Mouse (Mus musculus) heart, adult 2 months (tissue): ENCODE results near the gene Iqsec3. TPM values are rescaled to one million over a fixed set of nuclear protein-coding genes. Genes with fewer than 3 reads are reported as not detected.

Experiments
- DNase-seq, 2 experiments: peaks; one replicate each; pipeline ENCODE4 v3.0.0; 2021
- H3K27ac ChIP-seq: fragments of 200-600 bp; 2 replicates; pipeline ENCODE4 v1.8.1; 2022
- H3K27me3 ChIP-seq: fragments of 200-500 bp; 2 replicates; pipeline ENCODE4 v1.6.1; 2012; ENCODE audit warnings: mild to moderate bottlenecking, low read length, inconsistent platforms, mixed read lengths; ENCODE audit not compliant: control insufficient read depth, insufficient read depth
- H3K36me3 ChIP-seq: fragments of 200-500 bp; 2 replicates; pipeline ENCODE4 v1.6.1; 2012; ENCODE audit warnings: low read length, inconsistent platforms; ENCODE audit not compliant: control insufficient read depth, insufficient read depth
- H3K4me1 ChIP-seq: fragments of 200-500 bp; 2 replicates; pipeline ENCODE4 v1.6.1; 2011; ENCODE audit warnings: low read length; ENCODE audit not compliant: control insufficient read depth, insufficient read depth
- H3K4me3 ChIP-seq: fragments of 200-600 bp; 2 replicates; pipeline ENCODE4 v1.8.1; 2022
- H3K79me2 ChIP-seq: fragments of 200-500 bp; replicated peaks from 2 replicates; pipeline ENCODE4 v1.6.1; 2012; ENCODE audit warnings: mild to moderate bottlenecking, inconsistent platforms, low read length, moderate library complexity, mixed read lengths; ENCODE audit not compliant: control insufficient read depth, insufficient read depth
- H3K9ac ChIP-seq: fragments of 200-500 bp; 2 replicates; pipeline ENCODE4 v1.6.1; 2012; ENCODE audit warnings: low read depth, mild to moderate bottlenecking, control low read depth, inconsistent platforms, low read length, mixed read lengths
- CTCF ChIP-seq: fragments of 200-600 bp; IDR thresholded peaks from 2 replicates; pipeline ENCODE4 v1.8.1; 2022; ENCODE audit warnings: antibody characterized with exemption, mild to moderate bottlenecking, moderate library complexity
- EP300 ChIP-seq: fragments of 200-500 bp; IDR thresholded peaks from 2 replicates; pipeline ENCODE4 v1.6.1; 2011; ENCODE audit warnings: low read depth, low read length, control low read depth; ENCODE audit not compliant: insufficient read depth
- POLR2A ChIP-seq: fragments of 200-500 bp; IDR thresholded peaks from 2 replicates; pipeline ENCODE4 v1.6.1; 2011; ENCODE audit warnings: mild to moderate bottlenecking, low read depth, low read length, control low read depth; ENCODE audit not compliant: insufficient read depth
- WGBS: fragments of 180-500 bp; shearing (Covaris S2); methylation state at CpG from one replicate; pipeline ENCODE4 v1.1.7; 2018; 5-methylcytosine and 5-hydroxymethylcytosine counted together
- intact Hi-C: fragments of 180-260 bp; cut with DNase I; formaldehyde crosslinking; loops from one replicate; pipeline ENCODE4 v1.15.1; 2025
- polyA plus RNA-seq: library from polyadenylated mRNA; depleted of rRNA; stranded (reverse); fragments of >200 nt; gene quantifications from 2 replicates; pipeline ENCODE4 v1.2.3, GENCODE M21; 2012
- total RNA-seq, 2 experiments: library from RNA; stranded (reverse); gene quantifications; 2 replicates each; pipeline ENCODE4 v1.2.3; 2021

Iqsec3 gene
- total and polyA plus RNA-seq, 3 experiments = 0.47 to 0.50 (median 0.48) TPM

DNA sequence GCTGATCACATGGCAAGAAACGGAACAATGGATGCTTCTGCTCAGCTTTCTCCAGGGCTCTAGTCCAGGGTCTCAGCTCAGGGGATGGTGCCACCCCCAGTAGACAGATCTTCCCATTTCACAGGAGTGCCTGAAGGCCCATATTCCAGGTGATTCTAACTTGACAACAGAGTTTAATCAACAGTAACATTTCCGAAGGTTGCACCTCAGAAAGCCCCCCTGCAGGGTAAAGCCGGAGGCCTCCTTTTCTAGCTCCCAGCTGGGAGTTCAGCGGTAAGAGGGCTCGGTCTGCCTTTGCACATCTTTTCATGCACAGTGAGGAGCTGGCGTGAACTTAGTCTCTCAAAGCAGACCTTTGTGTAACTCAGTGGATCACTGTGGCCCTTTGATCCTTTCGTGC lies 22.1 kb upstream of the Iqsec3 start:
- H3K27me3 ChIP-seq = no peaks in the 10 kb centered on the region
- no peak overlapping the region for H3K9ac ChIP-seq
- WGBS = 54% methylated on average over 7 of the region's 7 CpGs
- H3K36me3 ChIP-seq = no peaks in the 10 kb centered on the region
- no peak overlapping the region for H3K4me3 ChIP-seq
- intact Hi-C loops = no loop called here
- no peaks in the 10 kb centered on the region for H3K79me2 ChIP-seq
- H3K27ac ChIP-seq = no peak overlapping the region
- H3K4me1 ChIP-seq = no peaks in the 10 kb centered on the region
- no peak for TF ChIP-seq POLR2A
- TF ChIP-seq CTCF = no peak
- TF ChIP-seq EP300 = no peak
- DNase-seq = no peak

DNA sequence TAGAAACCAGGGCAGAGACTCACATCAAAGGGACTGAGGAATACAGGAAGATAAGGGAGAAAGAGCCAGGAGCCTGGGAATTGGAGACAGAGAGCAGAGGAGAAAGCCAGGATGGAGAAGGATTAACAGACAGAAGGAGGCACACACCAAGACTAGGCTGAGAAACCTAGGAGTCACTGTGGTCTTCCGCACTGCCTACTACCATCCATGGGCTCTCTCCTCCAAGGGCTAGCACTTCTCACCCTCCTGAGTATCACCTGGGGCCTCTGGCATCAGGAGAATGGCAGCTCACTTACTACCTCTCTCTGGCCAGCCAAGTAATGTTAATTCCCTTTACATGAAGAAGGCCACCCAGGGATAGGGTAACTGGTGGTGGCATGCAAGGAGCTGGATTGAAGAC lies 21.5 kb upstream of the Iqsec3 start:
- no peak overlapping the region for H3K4me3 ChIP-seq
- no peaks in the 10 kb centered on the region for H3K36me3 ChIP-seq
- no peak overlapping the region for H3K9ac ChIP-seq
- WGBS = 84% methylated on average over 1 of the region's 1 CpGs
- no peak overlapping the region for H3K27ac ChIP-seq
- intact Hi-C loops = no loop called here
- H3K4me1 ChIP-seq = no peaks in the 10 kb centered on the region
- H3K79me2 ChIP-seq = no peaks in the 10 kb centered on the region
- no peak for TF ChIP-seq POLR2A
- TF ChIP-seq EP300 = no peak
- TF ChIP-seq CTCF = no peak
- no peaks in the 10 kb centered on the region for H3K27me3 ChIP-seq
- no peak for DNase-seq

DNA sequence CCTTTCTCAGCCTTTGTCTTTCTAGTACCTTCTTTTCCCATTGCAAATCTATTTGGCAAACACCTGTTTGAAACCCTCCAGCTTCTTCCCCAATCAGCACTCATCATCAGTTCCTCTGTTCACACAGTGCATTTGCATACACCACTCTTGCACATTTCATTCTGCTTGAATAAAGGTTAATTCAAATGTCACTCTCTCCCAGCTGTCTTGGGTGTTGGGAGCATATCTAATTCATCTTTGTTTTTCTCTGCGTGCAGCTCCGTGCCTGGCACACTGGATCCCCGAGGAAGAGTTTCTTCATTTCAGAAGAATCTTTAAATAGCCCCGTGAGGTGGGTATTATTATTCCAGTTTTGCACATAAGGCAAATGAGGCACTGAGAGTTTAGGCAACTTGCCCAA lies 20.8 kb upstream of the Iqsec3 start:
- no peaks in the 10 kb centered on the region for H3K79me2 ChIP-seq
- H3K36me3 ChIP-seq = no peaks in the 10 kb centered on the region
- intact Hi-C loops = no loop called here
- no peaks in the 10 kb centered on the region for H3K27me3 ChIP-seq
- no peaks in the 10 kb centered on the region for H3K4me1 ChIP-seq
- H3K27ac ChIP-seq = no peak overlapping the region
- WGBS = 64% methylated on average over 4 of the region's 4 CpGs
- H3K9ac ChIP-seq = no peak overlapping the region
- no peak for DNase-seq
- TF ChIP-seq EP300 (no peak), CTCF (no peak), POLR2A (no peak)
- no peak overlapping the region for H3K4me3 ChIP-seq

DNA sequence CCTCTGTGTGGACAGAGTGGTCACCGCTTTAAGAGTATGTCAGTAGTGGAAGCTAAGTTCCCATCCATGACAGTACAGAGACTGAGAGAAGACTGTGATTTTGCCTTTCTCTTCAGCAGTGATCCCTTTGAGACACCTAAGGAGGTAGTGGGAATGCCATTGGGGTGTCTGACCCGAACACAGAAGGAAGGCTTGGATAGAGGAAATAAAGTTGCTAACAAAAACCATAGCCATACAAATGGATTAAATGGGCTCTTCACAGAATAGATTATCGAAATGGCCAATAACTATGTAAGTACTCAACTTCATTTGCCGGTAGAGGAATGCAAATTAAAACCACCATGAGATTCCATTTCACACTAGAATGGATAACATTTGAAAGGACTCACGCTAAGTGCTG lies 17.9 kb upstream of the Iqsec3 start:
- H3K79me2 ChIP-seq = no peaks in the 10 kb centered on the region
- H3K4me1 ChIP-seq = no peaks in the 10 kb centered on the region
- H3K9ac ChIP-seq = no peak overlapping the region
- TF ChIP-seq POLR2A (no peak), EP300 (no peak), CTCF (no peak)
- no peaks in the 10 kb centered on the region for H3K27me3 ChIP-seq
- no peaks in the 10 kb centered on the region for H3K36me3 ChIP-seq
- WGBS = 80% methylated on average over 5 of the region's 5 CpGs
- no peak for DNase-seq
- intact Hi-C loops = no loop called here
- H3K27ac ChIP-seq = no peak overlapping the region
- no peak overlapping the region for H3K4me3 ChIP-seq

DNA sequence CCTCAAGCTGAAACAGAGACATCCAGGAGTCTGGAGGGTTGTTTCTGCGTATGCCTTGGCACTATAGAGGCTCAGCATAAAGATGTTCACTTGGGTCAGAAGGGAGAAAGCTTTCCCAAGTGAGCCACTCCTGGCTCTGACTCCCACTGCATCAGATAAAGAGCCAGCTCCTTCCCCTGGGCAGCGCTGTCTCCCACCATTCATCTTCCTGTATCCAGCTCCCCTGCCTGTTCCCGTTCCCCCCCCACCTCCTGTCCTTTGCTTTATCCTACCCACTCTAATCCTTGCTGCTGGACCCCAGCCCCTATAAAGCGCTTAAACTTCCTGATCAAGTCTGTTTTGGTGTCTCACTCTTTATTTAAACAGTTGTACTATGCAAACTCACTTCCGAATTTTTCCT lies 1.2 kb downstream of the Iqsec3 start:
- intact Hi-C loops = loop anchor here (5.0 kb wide), 1 partner anchor 135 kb away; no protein-coding TSS in a partner anchor
- no peak overlapping the region for H3K4me3 ChIP-seq
- no peaks in the 10 kb centered on the region for H3K79me2 ChIP-seq
- no peak overlapping the region for H3K27ac ChIP-seq
- DNase-seq = no peak
- WGBS = 31% methylated on average over 5 of the region's 5 CpGs
- peaks cover 3% of the 10 kb centered on the region; the same call in 1 of the 2 replicates for H3K27me3 ChIP-seq
- TF ChIP-seq CTCF (no peak), EP300 (no peak), POLR2A (no peak)
- H3K4me1 ChIP-seq = no peaks in the 10 kb centered on the region
- no peak overlapping the region for H3K9ac ChIP-seq
- no peaks in the 10 kb centered on the region for H3K36me3 ChIP-seq

DNA sequence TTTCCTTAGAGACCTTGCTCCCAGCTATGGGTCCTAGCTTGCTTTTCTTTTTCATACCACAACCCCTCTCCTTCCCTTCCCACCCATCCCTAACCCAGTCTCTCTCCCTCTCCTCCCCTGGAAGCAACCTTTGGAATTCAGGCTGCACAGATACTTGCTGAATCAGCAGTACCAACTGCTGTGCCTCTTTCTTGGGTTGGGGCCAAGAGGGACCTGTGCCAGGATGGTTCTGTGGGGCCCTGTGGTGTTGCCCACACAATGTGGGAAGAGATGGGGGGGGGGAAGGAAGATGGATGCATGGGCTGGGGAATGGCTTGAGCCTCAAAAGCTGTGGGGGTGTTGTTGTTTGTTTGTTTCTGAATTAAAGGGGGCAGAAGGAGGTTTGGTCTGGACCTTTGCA lies 5.2 kb downstream of the Iqsec3 start:
- H3K4me1 ChIP-seq = no peaks in the 10 kb centered on the region
- no peaks in the 10 kb centered on the region for H3K36me3 ChIP-seq
- H3K9ac ChIP-seq = no peak overlapping the region
- no peak overlapping the region for H3K4me3 ChIP-seq
- H3K27ac ChIP-seq = no peak overlapping the region
- DNase-seq = no peak
- no peaks in the 10 kb centered on the region for H3K79me2 ChIP-seq
- TF ChIP-seq CTCF = no peak
- no peak for TF ChIP-seq EP300
- no peak for TF ChIP-seq POLR2A
- H3K27me3 ChIP-seq = peaks cover 1% of the 10 kb centered on the region; the same call in 1 of the 2 replicates
- intact Hi-C loops = no loop called here
